Mouse (Mus musculus) hindlimb bud, embryonic 11.5 days (tissue): Measurements from ENCODE around the gene Il4ra.

Source experiments
- DNase-seq: peaks from one replicate; pipeline ENCODE4 v3.0.0-alpha.2; 2012; ENCODE audit warnings: low read depth, low spot score; ENCODE audit errors: extremely low spot score

Il4ra gene

GRCm38 (mm10) chr7:125546727-125547126, 5.2 kb upstream of the Il4ra start:
- no peak for DNase-seq

- no peak for DNase-seq
These were observed 2.0 kb upstream of the Il4ra start for GRCm38 (mm10) chr7:125549916-125550315.

DNA sequence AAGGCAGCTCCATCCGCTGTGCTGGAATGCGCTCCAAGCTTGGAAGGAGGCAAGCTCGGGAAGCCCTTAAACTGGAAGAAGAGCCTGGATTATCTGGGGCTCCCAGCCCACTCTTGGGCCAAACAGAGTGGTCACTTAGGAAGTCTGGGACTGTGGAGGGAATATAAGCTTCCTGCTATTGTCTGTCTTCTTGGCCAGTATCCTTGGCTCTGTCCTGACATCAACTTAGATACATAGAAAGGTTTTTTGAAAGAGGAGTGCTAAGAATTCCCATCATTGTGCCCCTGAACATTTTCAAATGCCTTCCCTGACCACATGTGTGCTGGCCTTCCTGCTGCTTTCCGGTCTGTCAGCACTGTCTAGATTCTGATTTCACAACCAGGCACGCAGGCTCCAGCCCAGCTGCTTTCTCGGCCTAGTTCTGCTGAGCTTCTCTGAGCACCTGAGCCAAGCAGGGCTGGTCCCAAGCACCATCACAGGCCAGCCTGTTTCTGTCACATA, 989 bp upstream of the Il4ra start:
- DNase-seq, result no peak

- no peak for DNase-seq
These were observed 1.1 kb downstream of the Il4ra start for GRCm38 (mm10) chr7:125552851-125553555.

DNA sequence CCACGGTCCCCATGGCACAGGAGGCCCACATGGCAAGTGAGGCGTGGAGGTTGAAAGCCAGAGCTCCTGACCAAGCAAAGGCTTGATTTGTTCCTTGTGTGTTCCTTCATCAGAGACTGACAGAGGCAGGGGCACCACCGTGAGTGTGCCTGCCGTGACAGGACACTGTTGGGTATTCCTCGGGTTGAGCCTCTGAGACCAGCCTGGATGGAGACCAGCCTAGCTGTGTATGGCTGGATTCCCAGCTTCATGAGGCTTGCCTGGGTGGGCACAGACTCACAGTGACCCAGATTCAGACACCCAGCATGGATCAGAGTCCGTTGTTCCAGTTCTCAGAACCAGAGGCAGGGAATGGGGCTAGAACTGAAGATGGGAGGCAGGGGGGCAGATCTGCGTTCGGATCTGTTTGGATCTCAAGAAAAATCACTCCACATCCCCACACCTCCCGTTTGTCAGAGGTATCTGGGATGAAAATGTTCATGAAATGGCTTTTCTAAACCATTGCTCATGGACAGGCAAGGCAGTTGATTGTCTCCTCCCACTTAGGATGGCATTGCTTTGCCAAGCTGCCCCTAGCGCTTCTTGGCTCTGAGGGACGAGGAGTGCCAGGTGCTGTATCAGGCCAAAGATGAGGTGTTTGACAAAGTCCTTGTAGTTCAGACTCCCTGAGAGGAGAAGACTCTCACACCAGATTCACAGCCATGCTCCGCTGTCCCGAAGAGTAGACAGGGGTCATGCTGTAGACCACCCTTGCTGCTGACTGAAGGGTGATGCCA, 1.9 kb downstream of the Il4ra start:
- DNase-seq, result no peak

DNA sequence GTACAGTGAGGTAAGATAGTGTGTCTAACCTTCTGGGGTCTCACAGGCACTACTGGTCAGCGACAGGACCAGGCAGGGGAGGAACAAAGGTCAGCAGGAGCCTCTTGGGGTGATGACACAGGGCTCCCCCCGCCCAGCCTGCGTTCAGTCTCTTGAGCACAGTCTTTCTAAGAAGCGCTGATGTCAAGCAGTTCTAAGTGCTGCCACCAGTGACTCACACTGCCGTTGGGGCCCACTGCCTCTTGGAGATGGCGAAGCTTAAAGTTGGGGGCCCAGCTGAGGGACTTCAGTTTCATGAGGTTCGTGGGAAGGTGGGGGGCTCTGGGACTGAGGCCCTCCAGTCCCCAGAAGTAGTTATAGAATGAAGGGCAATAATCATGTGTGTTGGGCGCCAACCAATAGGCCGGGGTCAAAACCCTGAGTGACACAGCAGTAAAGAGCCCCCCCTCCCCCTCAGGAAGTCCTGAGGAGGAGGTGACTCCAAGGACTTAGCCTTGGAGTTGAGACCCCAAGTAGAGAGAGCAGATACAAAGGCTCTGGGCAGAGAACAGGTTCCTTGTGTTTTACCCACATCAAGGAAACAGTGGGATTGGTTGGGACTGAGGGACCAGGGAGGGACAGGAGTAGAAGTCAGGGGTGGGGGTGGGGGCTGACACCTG, 2.7 kb downstream of the Il4ra start:
- no peak for DNase-seq

- no peak for DNase-seq
These were observed 3.5 kb downstream of the Il4ra start for GRCm38 (mm10) chr7:125555351-125555872.

GRCm38 (mm10) chr7:125556096-125556495, 4.2 kb downstream of the Il4ra start:
- no peak for DNase-seq

- no peak for DNase-seq
These were observed 4.9 kb downstream of the Il4ra start for GRCm38 (mm10) chr7:125556865-125557264.

- no peak for DNase-seq
These were observed 6.6 kb downstream of the Il4ra start for GRCm38 (mm10) chr7:125558401-125558945.

- no peak for DNase-seq
These were observed 7.1 kb downstream of the Il4ra start for GRCm38 (mm10) chr7:125558997-125559396.

DNA sequence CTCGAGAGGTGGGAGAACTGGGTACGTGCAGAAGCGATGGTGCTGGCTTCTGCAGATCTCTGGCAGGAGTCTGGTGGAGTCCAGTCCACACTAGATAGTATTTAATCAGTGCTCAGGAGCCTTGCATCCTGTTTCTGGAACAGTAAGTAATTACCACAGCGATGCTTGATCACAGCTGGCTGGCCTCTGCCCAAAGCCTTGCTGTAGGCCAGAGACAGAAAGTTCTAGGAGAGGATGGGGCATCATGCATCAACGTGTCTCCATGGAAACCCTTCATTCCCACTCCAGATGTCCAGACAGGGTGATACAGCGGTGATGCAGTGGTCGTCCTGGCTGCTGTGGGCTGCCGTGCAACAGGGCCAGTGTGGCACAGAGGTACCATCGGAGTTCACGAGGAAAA, 7.6 kb downstream of the Il4ra start:
- no peak for DNase-seq

DNA sequence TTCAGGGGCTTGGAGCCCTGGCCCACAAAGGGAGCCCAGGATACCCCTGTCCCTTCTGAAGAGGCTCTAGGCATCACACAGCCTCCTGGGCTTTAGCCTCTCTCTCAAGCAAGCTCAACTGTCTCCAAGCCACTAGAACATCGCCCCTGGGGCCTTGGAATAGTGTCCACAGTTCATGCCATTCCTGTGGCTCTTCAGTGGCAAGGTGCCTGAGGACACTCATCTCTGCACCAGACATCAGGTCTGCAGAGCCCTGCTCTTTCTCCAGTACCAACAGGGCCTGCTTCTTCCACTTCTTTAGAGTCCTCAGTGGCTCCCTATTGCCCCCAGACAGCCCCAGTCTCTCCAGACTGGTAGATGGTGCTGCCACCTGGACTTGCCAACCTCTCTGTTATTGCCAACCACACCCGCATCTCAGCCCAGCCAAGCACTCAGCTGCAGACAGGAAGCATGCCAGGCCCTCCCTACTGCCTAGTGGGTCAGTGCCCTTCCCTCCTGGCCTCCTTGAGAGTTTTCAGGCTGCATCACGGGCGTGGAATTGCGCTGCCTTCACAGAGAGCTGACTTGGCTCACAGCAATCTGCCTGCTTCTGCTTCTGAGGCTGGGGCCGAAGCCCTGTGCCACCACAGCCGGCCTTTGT, 8.3 kb downstream of the Il4ra start:
- no peak for DNase-seq

- no peak for DNase-seq
These were observed 9.3 kb downstream of the Il4ra start for GRCm38 (mm10) chr7:125561085-125561690.

- no peak for DNase-seq
These were observed 10.5 kb downstream of the Il4ra start for GRCm38 (mm10) chr7:125562413-125562812.

DNA sequence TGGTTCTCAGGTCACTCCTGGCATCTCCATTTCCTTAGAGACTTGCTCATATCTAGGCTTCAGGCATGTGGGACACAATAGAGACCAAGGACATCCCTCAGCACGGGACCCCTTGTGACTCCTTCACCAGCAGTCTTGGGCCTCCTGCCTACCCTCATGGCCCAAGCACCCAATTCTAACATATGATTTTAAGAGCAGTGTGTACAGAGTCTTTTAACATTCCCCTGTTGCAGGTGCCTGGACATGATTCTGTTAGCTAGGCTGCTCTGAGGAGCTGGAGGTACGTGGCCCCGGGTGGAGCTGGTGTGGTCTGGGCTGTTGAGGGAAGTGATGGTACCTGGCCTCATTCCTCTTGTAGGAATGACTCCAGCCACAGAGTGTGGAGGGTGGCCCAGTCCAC, 11.2 kb downstream of the Il4ra start:
- DNase-seq, result no peak

DNA sequence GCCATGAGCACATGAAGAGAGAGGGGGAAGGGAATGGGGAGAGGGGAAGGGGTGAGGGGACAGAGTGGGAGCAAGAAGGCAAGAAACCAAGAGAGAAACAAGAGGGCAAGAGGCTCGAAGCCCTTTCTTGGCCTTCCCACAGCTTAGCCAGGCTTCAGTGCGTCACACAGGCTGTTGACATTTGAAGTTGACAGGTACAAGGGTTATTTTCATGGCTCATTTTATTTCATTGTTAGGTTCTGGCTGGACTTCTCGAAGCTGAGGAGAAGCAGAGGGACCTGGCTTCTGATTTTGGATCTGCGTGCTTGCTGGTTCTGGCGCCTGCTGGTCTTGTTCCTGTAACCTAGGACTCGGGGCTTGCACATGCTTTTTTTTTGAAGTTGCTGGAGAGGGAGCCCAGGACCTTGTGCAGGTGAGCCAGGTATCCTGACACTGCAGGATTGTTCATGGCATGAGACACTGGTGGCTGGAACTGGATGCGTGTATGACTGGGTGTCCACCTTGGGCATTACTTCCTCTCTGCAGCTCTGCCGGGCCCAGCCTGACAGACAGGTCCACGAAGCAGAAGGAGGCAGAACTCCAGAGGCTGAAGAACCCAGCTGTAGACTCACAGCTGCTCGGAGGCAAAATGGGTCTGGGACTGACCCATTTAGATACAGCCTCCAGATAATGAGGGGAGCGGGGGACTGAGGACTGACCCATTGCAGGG, 12.6 kb downstream of the Il4ra start:
- DNase-seq, result no peak

GRCm38 (mm10) chr7:125565516-125566285, 13.8 kb downstream of the Il4ra start:
- DNase-seq, result no peak

- no peak for DNase-seq
These were observed 14.5 kb downstream of the Il4ra start for GRCm38 (mm10) chr7:125566420-125566819.
